Mouse (Mus musculus) liver, embryonic 13.5 days (tissue): Measurements from ENCODE around the gene Slc37a3. TPM values are rescaled to one million over a fixed set of nuclear protein-coding genes. Genes with fewer than 3 reads are reported as not detected.
A peak's percentile ranks its signal among the peaks of the same experiment; 100 is the strongest.

Source experiments
- ATAC-seq: fragments of 200-750 bp; cut with Nextera tagmentation; 2 replicates; pipeline ENCODE4 v1.8.0; 2017; ENCODE audit warnings: low read depth, mild to moderate bottlenecking, moderate number of reproducible peaks, moderate library complexity
- DNase-seq: peaks from one replicate; pipeline ENCODE4 v3.0.0; 2022
- H3K27ac ChIP-seq: fragments of 300-500 bp; sonication (generic); 2 replicates; pipeline ENCODE4 v1.5.1; 2015; ENCODE audit warnings: moderate library complexity, mild to moderate bottlenecking, inconsistent platforms
- H3K27me3 ChIP-seq: fragments of 300-500 bp; sonication (generic); 2 replicates; pipeline ENCODE4 v1.6.1; 2015; ENCODE audit warnings: mild to moderate bottlenecking, inconsistent platforms
- H3K36me3 ChIP-seq: fragments of 300-500 bp; sonication (generic); 2 replicates; pipeline ENCODE4 v1.6.1; 2015; ENCODE audit warnings: mild to moderate bottlenecking, inconsistent platforms
- H3K4me1 ChIP-seq: fragments of 300-500 bp; sonication (generic); replicated peaks from 2 replicates; pipeline ENCODE4 v1.6.1; 2015; ENCODE audit warnings: inconsistent platforms
- H3K4me2 ChIP-seq: fragments of 300-500 bp; sonication (generic); 2 replicates; pipeline ENCODE4 v1.6.1; 2015; ENCODE audit warnings: inconsistent platforms, mild to moderate bottlenecking, moderate library complexity
- H3K4me3 ChIP-seq: fragments of 300-500 bp; sonication (generic); replicated peaks from 2 replicates; pipeline ENCODE4 v1.5.1; 2015; ENCODE audit warnings: mild to moderate bottlenecking, inconsistent platforms
- H3K9ac ChIP-seq: fragments of 300-500 bp; sonication (generic); 2 replicates; pipeline ENCODE4 v1.6.1; 2015; ENCODE audit warnings: mild to moderate bottlenecking, inconsistent platforms
- H3K9me3 ChIP-seq: fragments of 300-500 bp; sonication (generic); replicated peaks from 2 replicates; pipeline ENCODE4 v1.6.1; 2016; ENCODE audit warnings: inconsistent platforms
- WGBS: fragments of 180-500 bp; shearing (Covaris S2); methylation state at CpG from one replicate; pipeline ENCODE4 v1.1.7; 2015; ENCODE audit not compliant: insufficient replicate concordance; 5-methylcytosine and 5-hydroxymethylcytosine counted together
- polyA plus RNA-seq: library from polyadenylated mRNA; unstranded; fragments of >200 nt; fragmentation: Nextera tagmentation; extraction: Ambion mirVana; gene quantifications from 2 replicates; pipeline ENCODE4 v1.2.1, GENCODE M21; 2015

The Slc37a3 gene
- polyA plus RNA-seq, 1 experiment from 2014 or later = 6.8 TPM

DNA sequence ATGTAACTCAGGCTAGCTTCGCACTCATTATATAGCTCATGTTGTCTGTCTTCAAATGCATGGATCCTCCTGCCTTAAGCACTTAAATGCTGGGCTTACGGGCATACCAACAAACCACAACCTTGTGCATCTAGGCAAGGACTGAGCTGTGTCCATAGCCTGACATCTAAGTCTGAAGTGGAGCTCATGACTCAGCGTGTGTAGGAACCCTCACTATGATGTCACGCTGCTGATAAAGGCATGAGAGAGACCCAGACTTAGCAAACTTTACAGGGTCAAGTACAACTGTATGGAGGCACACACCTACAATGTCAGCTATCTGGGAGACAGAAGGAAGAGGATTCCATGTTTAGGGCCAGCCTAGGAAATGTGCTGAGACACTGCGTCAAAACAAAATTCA lies 29.0 kb upstream of the Slc37a3 start:
- ATAC-seq = peak; percentile 51; the same call in 1 of the 2 replicates
- no peak for DNase-seq
- no peak overlapping the region for H3K27ac ChIP-seq
- no peak overlapping the region for H3K4me2 ChIP-seq
- H3K27me3 ChIP-seq = no peaks in the 10 kb centered on the region
- H3K9me3 ChIP-seq = no peaks in the 10 kb centered on the region
- peaks cover 77% of the 10 kb centered on the region for H3K36me3 ChIP-seq
- no peak overlapping the region for H3K4me3 ChIP-seq
- H3K9ac ChIP-seq = no peak overlapping the region
- 68% methylated on average over 5 of the region's 5 CpGs for WGBS
- H3K4me1 ChIP-seq = peaks cover 10% of the 10 kb centered on the region

GRCm38 (mm10) chr6:39403136-39403535 lies 25.7 kb upstream of the Slc37a3 start:
- Histone ChIP-seq H3K9me3 (no peaks in the 10 kb centered on the region), H3K4me3 (no peak overlapping the region), H3K4me1 (peaks cover 10% of the 10 kb centered on the region), H3K4me2 (no peak overlapping the region), H3K36me3 (peaks cover 91% of the 10 kb centered on the region), H3K9ac (no peak overlapping the region), H3K27ac (no peak overlapping the region), H3K27me3 (no peaks in the 10 kb centered on the region)
- 84% methylated on average over 2 of the region's 2 CpGs for WGBS
- no peak for ATAC-seq
- no peak for DNase-seq

DNA sequence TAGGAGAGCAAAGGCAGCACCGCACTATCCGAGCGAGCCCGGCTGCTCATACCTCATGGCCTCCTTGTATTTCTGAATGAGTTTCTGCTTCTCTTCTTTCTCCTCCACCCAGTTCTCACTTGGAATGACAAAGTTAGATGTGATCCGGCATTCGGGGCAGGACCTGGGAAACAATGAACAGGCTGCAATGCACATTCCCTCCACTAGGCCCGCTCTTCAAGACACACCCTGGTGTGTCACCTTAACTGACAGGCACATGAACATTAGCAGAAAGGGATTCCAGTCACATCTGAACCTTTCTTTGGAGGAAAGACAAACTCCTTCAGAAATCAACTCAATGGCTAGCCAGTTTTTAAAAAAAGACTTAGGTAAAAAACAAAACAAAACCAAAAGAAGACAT lies 22.9 kb upstream of the Slc37a3 start:
- Histone ChIP-seq H3K9me3 (no peaks in the 10 kb centered on the region), H3K27ac (no peak overlapping the region), H3K36me3 (peaks cover 95% of the 10 kb centered on the region), H3K27me3 (no peaks in the 10 kb centered on the region), H3K9ac (no peak overlapping the region), H3K4me3 (no peak overlapping the region), H3K4me1 (no peaks in the 10 kb centered on the region), H3K4me2 (no peak overlapping the region)
- DNase-seq = no peak
- 81% methylated on average over 7 of the region's 7 CpGs for WGBS
- no peak for ATAC-seq

GRCm38 (mm10) chr6:39398342-39398741 lies 20.9 kb upstream of the Slc37a3 start:
- DNase-seq = no peak

DNA sequence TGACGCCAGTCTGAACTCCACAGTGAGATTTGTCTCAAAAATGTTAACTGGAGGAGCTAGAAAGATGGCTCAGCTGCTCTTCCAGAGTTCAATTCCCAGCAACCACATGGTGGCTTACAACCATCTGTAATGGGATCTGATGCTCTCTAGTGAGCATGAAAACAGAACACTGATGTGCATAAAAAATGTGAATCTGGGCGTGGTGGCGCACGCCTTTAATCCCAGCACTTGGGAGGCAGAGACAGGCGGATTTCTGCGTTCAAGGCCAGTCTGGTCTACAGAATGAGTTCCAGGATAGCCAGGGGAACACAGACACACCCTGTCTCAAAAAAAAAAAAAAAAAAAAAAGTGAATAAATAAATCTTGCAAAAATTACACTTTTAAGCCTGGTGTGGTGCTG lies 19.6 kb upstream of the Slc37a3 start:
- 88% methylated on average over 6 of the region's 6 CpGs for WGBS
- Histone ChIP-seq H3K4me1 (no peaks in the 10 kb centered on the region), H3K36me3 (peaks cover 67% of the 10 kb centered on the region), H3K4me2 (no peak overlapping the region), H3K27ac (no peak overlapping the region), H3K27me3 (no peaks in the 10 kb centered on the region), H3K9me3 (no peaks in the 10 kb centered on the region), H3K4me3 (no peak overlapping the region), H3K9ac (no peak overlapping the region)
- ATAC-seq (no peak), DNase-seq (no peak)

More at GRCm38 (mm10) chr6:39398342-39398741, 20.9 kb upstream of the Slc37a3 start:
- no peak overlapping the region for H3K4me2 ChIP-seq
- H3K27ac ChIP-seq = no peak overlapping the region
- H3K9me3 ChIP-seq = no peaks in the 10 kb centered on the region
- no peaks in the 10 kb centered on the region for H3K27me3 ChIP-seq
- WGBS = 81% methylated on average over 9 of the region's 9 CpGs
- H3K9ac ChIP-seq = no peak overlapping the region
- no peak overlapping the region for H3K4me3 ChIP-seq
- ATAC-seq = no peak
- H3K36me3 ChIP-seq = peaks cover 76% of the 10 kb centered on the region
- H3K4me1 ChIP-seq = no peaks in the 10 kb centered on the region

GRCm38 (mm10) chr6:39395916-39396315 lies 18.4 kb upstream of the Slc37a3 start:
- DNase-seq (no peak), ATAC-seq (no peak)
- H3K27ac ChIP-seq = no peak overlapping the region
- H3K4me2 ChIP-seq = no peak overlapping the region
- H3K4me3 ChIP-seq = no peak overlapping the region
- no peaks in the 10 kb centered on the region for H3K4me1 ChIP-seq
- WGBS = 79% methylated on average over 4 of the region's 4 CpGs
- H3K36me3 ChIP-seq = peaks cover 57% of the 10 kb centered on the region
- no peaks in the 10 kb centered on the region for H3K9me3 ChIP-seq
- no peak overlapping the region for H3K9ac ChIP-seq
- H3K27me3 ChIP-seq = no peaks in the 10 kb centered on the region

DNA sequence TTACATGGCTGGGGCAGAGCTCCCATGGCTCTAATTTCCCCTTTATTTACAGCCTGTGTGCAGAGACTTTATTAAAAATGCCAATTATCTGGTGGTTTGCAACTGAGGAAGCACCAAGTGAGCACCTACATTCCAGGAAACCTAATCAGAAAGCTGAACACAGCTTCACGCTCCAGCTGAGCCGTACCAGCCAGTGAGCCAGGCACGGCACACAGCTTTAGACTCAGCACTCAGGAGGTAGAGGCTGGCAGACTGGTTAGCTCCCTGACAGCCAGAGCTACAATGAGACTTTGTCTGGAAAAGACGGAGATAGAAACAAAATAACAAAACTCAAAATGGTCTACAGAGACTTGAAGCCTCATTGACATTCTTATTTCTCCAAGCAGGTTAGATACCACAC lies 18.0 kb upstream of the Slc37a3 start:
- no peaks in the 10 kb centered on the region for H3K27me3 ChIP-seq
- H3K9ac ChIP-seq = no peak overlapping the region
- no peaks in the 10 kb centered on the region for H3K9me3 ChIP-seq
- no peak overlapping the region for H3K27ac ChIP-seq
- H3K4me2 ChIP-seq = no peak overlapping the region
- H3K4me1 ChIP-seq = no peaks in the 10 kb centered on the region
- H3K36me3 ChIP-seq = peaks cover 57% of the 10 kb centered on the region
- no peak for ATAC-seq
- no peak overlapping the region for H3K4me3 ChIP-seq
- WGBS = 85% methylated on average over 4 of the region's 4 CpGs
- DNase-seq = no peak

GRCm38 (mm10) chr6:39389988-39390387 lies 12.5 kb upstream of the Slc37a3 start:
- Histone ChIP-seq H3K4me2 (no peak overlapping the region), H3K36me3 (0 out of 2 replicates have a peak, but pooled peaks cover 6% of the 10 kb centered on the region), H3K27ac (no peak overlapping the region), H3K9ac (no peak overlapping the region), H3K4me1 (no peaks in the 10 kb centered on the region), H3K27me3 (peaks cover 15% of the 10 kb centered on the region), H3K4me3 (no peak overlapping the region), H3K9me3 (no peaks in the 10 kb centered on the region)
- DNase-seq (no peak), ATAC-seq (no peak)
- 77% methylated on average over 2 of the region's 2 CpGs for WGBS

DNA sequence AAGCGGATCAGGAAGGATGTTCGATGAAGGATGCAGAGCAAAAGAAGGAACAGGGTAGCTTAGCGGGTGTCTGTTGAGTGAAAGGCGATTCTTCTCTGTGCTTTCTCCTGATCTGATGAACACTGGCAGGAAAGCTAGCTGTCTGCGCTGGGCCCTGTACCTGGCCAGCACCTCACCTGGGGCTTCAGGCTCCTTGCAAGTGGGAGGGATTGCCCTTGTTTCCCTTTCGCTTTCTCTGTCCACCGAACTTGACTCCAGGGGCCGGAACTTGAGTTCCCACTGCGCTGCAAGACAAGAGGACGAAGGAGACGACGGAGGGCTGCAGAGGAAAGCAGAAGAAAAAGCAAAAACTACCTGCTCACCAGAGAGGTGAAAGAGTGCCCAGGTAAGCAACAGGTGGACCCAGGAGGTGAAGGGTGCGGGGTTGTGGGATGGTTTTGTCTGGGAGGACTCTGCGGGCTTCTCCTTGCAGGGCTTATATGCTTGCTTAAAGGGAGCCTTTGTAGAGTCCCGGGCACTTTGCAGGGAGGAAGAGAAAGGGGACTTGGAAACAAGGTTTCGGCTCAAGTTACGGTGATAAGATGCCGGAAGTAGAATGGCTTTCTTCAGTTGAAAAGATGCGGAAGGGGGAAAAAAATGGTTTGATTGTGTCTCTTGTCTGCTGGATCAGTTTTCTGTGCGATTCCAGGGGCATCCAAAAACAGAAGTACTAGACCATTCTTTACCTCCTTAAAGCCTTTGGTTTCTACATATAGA lies 3.8 kb upstream of the Slc37a3 start, which contains the start of gene Rab19:
Rab19 (plus strand) TSS at position 51 of the 756 bp plus-strand sequence.
- Histone ChIP-seq H3K27me3 (peaks cover 79% of the 10 kb centered on the region), H3K27ac (no peak within 1 kb of the TSS), H3K9me3 (no peaks in the 10 kb centered on the region), H3K4me3 (peak within 1 kb of the TSS; percentile 49), H3K9ac (peak within 1 kb of the TSS; percentile 40; the same call in 1 of the 2 replicates), H3K4me2 (peak within 1 kb of the TSS; percentile 56), H3K36me3 (no peaks in the 10 kb centered on the region), H3K4me1 (peaks cover 17% of the 10 kb centered on the region)
- 3% methylated on average over 20 of the region's 20 CpGs for WGBS
- ATAC-seq (no peak), DNase-seq (no peak)

- Histone ChIP-seq H3K27ac (no peak overlapping the region), H3K9ac (no peak overlapping the region), H3K4me3 (no peak overlapping the region), H3K27me3 (peaks cover 72% of the 10 kb centered on the region), H3K9me3 (no peaks in the 10 kb centered on the region), H3K4me2 (no peak overlapping the region), H3K36me3 (no peaks in the 10 kb centered on the region), H3K4me1 (peaks cover 23% of the 10 kb centered on the region)
- ATAC-seq (no peak), DNase-seq (no peak)
- 45% methylated on average over 3 of the region's 3 CpGs for WGBS
Measured at GRCm38 (mm10) chr6:39380276-39380675, 2.8 kb upstream of the Slc37a3 start.

DNA sequence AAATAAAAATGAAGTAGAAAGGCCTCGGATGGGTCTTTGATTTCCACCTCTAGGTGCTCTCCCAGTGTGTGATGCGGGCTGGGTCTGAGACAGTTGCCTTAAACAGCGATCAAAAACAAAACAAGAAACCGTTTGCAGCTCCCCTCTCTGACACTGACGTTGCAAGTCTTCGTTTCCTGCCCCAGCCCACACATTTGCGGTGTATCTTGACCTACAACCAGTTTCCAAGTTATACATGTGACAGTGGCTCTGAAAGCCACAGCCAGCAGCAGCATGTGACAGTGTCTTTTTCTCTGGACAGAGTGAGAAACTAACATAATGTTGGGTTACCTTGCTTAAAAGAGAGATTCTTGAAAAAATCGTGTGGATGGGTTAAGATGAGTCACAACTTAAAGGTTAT lies 2.3 kb upstream of the Slc37a3 start:
- WGBS = 31% methylated on average over 8 of the region's 8 CpGs
- peaks cover 69% of the 10 kb centered on the region for H3K27me3 ChIP-seq
- DNase-seq = no peak
- H3K4me1 ChIP-seq = peaks cover 23% of the 10 kb centered on the region
- no peak overlapping the region for H3K27ac ChIP-seq
- H3K36me3 ChIP-seq = no peaks in the 10 kb centered on the region
- no peaks in the 10 kb centered on the region for H3K9me3 ChIP-seq
- H3K9ac ChIP-seq = no peak overlapping the region
- no peak overlapping the region for H3K4me2 ChIP-seq
- no peak overlapping the region for H3K4me3 ChIP-seq
- no peak for ATAC-seq

DNA sequence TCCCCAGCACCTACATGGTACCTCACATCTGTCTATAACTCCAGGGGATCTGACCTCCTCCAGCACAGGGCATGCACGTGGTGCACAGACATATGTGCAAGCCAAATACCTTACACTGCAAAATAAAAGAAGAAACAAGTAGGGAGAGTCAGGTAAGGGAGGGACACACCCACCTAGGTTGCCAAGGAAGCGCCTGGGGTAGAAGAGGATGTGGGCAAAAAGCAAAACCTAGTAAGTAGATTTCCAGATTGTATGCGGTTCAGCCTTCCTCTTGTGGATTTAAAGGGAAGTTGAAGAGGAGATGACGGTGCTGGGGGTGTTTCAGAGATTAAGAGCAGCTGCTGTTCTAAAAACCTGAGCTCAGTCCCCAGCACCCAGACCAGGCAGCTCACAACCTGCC lies 1.7 kb upstream of the Slc37a3 start:
- no peak overlapping the region for H3K4me2 ChIP-seq
- WGBS = 12% methylated on average over 4 of the region's 4 CpGs
- ATAC-seq (no peak), DNase-seq (no peak)
- H3K36me3 ChIP-seq = no peaks in the 10 kb centered on the region
- H3K9ac ChIP-seq = no peak overlapping the region
- no peak overlapping the region for H3K27ac ChIP-seq
- H3K9me3 ChIP-seq = no peaks in the 10 kb centered on the region
- H3K4me3 ChIP-seq = no peak overlapping the region
- H3K4me1 ChIP-seq = peaks cover 23% of the 10 kb centered on the region
- H3K27me3 ChIP-seq = peaks cover 71% of the 10 kb centered on the region
